Mouse (Mus musculus): ENCODE data around the gene Timm13. TPM values are rescaled to one million over a fixed set of nuclear protein-coding genes. Genes with fewer than 3 reads are reported as not detected.

Timm13 gene
- polyA plus RNA-seq, 1 experiment from 2014 or later, result 339 TPM

DNA sequence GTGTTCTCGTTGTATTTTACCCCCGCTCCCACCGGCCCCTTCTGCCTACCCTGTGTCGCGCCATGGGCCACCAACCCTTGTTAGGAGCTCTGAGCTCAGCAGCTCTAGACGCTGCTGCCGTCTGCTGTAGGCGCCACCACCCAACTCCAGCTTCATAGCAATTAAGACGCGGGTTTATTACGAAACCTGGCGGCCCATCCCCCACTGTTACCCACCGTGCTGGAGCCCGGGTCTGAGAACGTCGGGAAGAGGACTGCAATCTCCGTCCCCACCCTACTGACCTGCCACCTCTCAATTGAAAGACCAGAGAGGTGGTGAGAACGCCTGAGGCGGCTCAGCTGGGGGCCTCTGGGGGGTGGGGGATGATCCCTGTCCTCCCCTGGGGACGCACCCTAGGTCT is 31.4 kb upstream of the Timm13 start:
- Histone ChIP-seq H3K27me3 (peaks cover 15% of the 10 kb centered on the region), H3K36me3 (no peaks in the 10 kb centered on the region), H3K4me1 (peaks cover 77% of the 10 kb centered on the region), H3K4me3 (replicated peaks) (peak overlapping the region; percentile 52), H3K9me3 (replicated peaks) (no peaks in the 10 kb centered on the region), H3K27ac (replicated peaks) (peak overlapping the region; percentile 88; the same call in 1 of the 2 replicates), H3K9ac (peak overlapping the region; percentile 33; the same call in 1 of the 2 replicates), H3K4me2 (replicated peaks) (peak overlapping the region; percentile 93)
- 2% methylated on average over 20 of the region's 20 CpGs for WGBS
- no peak for ATAC-seq (ENCODE audit: insufficient number of reproducible peaks, low FRiP score, low TSS enrichment, low read depth)

DNA sequence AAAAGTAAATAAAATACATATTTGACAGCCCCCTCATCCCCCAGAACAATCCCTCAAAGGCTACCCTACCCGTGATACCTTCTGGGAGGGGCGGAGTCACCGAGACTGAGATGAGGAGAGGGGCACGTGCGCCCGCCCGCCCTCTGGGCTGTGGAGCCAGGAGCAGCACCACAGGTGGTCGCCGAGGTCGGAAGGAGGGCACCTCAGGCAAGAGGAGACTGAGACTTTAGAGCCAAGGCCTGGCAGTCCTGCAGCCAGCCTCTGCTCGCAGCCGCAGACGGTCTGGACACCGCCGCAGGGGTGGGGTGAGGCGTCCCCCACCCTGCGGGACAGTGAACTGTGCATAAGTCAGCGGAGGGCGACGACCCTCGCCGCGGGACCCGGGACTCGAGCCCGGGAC is 30.9 kb upstream of the Timm13 start:
- peaks cover 72% of the 10 kb centered on the region for H3K4me1 ChIP-seq
- peak overlapping the region; percentile 93 for H3K4me2 ChIP-seq (replicated peaks)
- 6% methylated on average over 26 of the region's 26 CpGs for WGBS
- peak overlapping the region; percentile 52 for H3K4me3 ChIP-seq (replicated peaks)
- H3K9ac ChIP-seq, result 0 out of 2 replicates have a peak overlapping the region, but pooled peaks have one; percentile 3
- H3K27me3 ChIP-seq, result peaks cover 15% of the 10 kb centered on the region
- no peaks in the 10 kb centered on the region for H3K9me3 ChIP-seq (replicated peaks)
- peak overlapping the region; percentile 88; the same call in 1 of the 2 replicates for H3K27ac ChIP-seq (replicated peaks)
- no peaks in the 10 kb centered on the region for H3K36me3 ChIP-seq
- no peak for ATAC-seq (ENCODE audit: insufficient number of reproducible peaks, low FRiP score, low TSS enrichment, low read depth)

GRCm38 (mm10) chr10:80931153-80931671 is 30.4 kb upstream of the Timm13 start:
- H3K27me3 ChIP-seq, result peaks cover 15% of the 10 kb centered on the region
- H3K4me3 ChIP-seq (replicated peaks), result peak overlapping the region; percentile 52
- peak overlapping the region; percentile 93 for H3K4me2 ChIP-seq (replicated peaks)
- 0 out of 2 replicates have a peak overlapping the region, but pooled peaks have one; percentile 6 for H3K27ac ChIP-seq (replicated peaks)
- peaks cover 67% of the 10 kb centered on the region for H3K4me1 ChIP-seq
- no peaks in the 10 kb centered on the region for H3K9me3 ChIP-seq (replicated peaks)
- peak overlapping the region; percentile 48 for H3K9ac ChIP-seq
- WGBS, result 9% methylated on average over 14 of the region's 14 CpGs
- no peak for ATAC-seq (ENCODE audit: insufficient number of reproducible peaks, low FRiP score, low TSS enrichment, low read depth)
- no peaks in the 10 kb centered on the region for H3K36me3 ChIP-seq

DNA sequence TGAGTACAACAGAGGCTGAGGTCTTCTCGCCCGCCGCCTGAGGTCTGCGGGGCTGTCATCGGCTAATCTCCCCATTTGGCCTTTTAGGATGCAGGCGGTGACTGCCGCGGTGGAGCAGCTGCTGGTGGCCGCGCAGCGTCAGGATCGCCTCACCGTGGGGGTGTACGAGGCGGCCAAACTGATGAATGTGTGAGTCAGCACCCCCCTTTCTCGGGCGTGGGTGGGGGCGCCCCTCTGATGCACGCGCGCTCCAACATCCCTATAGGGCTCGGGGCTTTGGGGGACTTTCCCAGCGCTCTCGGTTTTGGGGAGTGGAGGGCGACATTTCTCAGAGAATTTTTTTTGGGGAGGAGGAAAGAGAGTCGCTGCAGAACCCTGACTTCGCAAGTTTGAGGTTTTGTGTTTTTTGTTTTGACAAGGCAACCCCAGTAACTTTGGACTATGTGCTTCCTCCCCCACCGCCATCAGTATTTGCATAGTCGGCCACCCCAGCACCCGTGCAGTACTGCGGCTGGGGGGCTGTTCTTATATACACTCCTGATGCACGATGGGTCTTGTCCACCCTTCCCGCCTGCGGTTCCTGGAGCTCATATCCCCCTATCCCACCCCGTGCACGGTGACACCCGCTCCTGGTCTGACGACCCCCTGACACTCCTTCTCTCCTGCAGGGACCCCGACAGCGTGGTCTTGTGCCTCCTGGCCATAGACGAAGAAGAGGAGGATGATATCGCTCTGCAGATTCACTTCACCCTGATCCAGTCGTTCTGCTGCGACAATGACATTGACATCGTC is 29.8 kb upstream of the Timm13 start:
- peak overlapping the region; percentile 52 for H3K4me3 ChIP-seq (replicated peaks)
- H3K36me3 ChIP-seq, result no peaks in the 10 kb centered on the region
- H3K27ac ChIP-seq (replicated peaks), result peak overlapping the region; percentile 71
- ATAC-seq (ENCODE audit: insufficient number of reproducible peaks, low FRiP score, low TSS enrichment, low read depth), result no peak
- under 1% methylated on average over 45 of the region's 45 CpGs for WGBS
- H3K27me3 ChIP-seq, result peaks cover 15% of the 10 kb centered on the region
- peak overlapping the region; percentile 48 for H3K9ac ChIP-seq
- H3K4me1 ChIP-seq, result peaks cover 60% of the 10 kb centered on the region
- no peaks in the 10 kb centered on the region for H3K9me3 ChIP-seq (replicated peaks)
- peak overlapping the region; percentile 93 for H3K4me2 ChIP-seq (replicated peaks)

DNA sequence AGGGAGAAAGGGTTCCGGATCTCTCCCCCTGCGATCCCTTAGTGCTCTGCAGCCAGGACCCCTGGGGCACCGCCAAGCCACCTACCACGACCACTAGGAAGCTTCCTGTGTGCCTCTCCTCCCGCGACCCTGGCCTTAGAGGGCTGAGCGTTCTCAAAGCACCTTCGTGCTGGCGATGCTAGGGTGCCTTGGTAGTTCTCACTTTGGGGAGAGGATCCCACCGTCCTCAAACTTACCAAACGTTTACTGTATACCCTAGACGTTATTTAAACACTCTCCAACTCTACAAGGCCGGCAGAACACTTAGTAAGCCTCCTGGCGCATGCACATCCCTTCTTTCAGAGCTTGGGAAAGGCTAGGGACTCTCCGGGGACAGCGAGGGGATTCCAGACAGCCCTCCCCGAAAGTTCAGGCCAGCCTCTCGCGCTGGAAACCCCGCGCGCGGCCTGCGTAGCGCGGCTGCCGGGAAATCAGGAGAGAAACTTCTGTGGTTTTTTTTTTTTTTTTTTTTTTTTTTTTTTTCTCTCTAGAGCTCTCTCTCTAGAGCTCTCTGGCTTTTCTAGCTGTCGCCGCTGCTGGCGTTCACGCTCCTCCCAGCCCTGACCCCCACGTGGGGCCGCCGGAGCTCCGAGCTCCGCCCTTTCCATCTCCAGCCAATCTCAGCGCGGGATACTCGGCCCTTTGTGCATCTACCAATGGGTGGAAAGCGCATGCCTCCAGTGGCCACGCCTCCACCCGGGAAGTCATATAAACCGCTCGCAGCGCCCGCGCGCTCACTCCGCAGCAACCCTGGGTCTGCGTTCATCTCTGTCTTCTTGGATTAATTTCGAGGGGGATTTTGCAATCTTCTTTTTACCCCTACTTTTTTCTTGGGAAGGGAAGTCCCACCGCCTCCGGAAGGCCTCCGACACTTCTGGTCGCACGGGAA is 28.8 kb upstream of the Timm13 start, which contains the start of gene Gadd45b:
Gene Gadd45b, plus strand, starts transcription at position 775 of the 928 bp plus-strand sequence.
- Histone ChIP-seq H3K4me2 (replicated peaks) (peak within 1 kb of the TSS; percentile 93), H3K9me3 (replicated peaks) (no peaks in the 10 kb centered on the region), H3K9ac (peak within 1 kb of the TSS; percentile 48), H3K27ac (replicated peaks) (peak within 1 kb of the TSS; percentile 97), H3K4me3 (replicated peaks) (peak within 1 kb of the TSS; percentile 52), H3K4me1 (peaks cover 52% of the 10 kb centered on the region), H3K27me3 (peaks cover 14% of the 10 kb centered on the region), H3K36me3 (no peaks in the 10 kb centered on the region)
- ATAC-seq (ENCODE audit: insufficient number of reproducible peaks, low FRiP score, low TSS enrichment, low read depth), result peak; percentile 91
- under 1% methylated on average over 56 of the region's 56 CpGs for WGBS

- H3K9me3 ChIP-seq (replicated peaks), result no peaks in the 10 kb centered on the region
- H3K36me3 ChIP-seq, result no peaks in the 10 kb centered on the region
- H3K4me1 ChIP-seq, result peaks cover 44% of the 10 kb centered on the region
- H3K27ac ChIP-seq (replicated peaks), result peak overlapping the region; percentile 97
- H3K27me3 ChIP-seq, result peaks cover 8% of the 10 kb centered on the region
- H3K9ac ChIP-seq, result peak overlapping the region; percentile 34
- peak overlapping the region; percentile 52 for H3K4me3 ChIP-seq (replicated peaks)
- peak overlapping the region; percentile 93 for H3K4me2 ChIP-seq (replicated peaks)
- under 1% methylated on average over 48 of the region's 48 CpGs for WGBS
- ATAC-seq (ENCODE audit: insufficient number of reproducible peaks, low FRiP score, low TSS enrichment, low read depth), result peak; percentile 25; the same call in 1 of the 2 replicates
Measured at GRCm38 (mm10) chr10:80928586-80929298, 28.0 kb upstream of the Timm13 start.

GRCm38 (mm10) chr10:80925472-80925871 is 24.7 kb upstream of the Timm13 start:
- WGBS, result 47% methylated on average over 3 of the region's 3 CpGs
- H3K4me3 ChIP-seq (replicated peaks), result no peak overlapping the region
- H3K27me3 ChIP-seq, result no peaks in the 10 kb centered on the region
- no peak overlapping the region for H3K4me2 ChIP-seq (replicated peaks)
- no peak overlapping the region for H3K27ac ChIP-seq (replicated peaks)
- H3K9me3 ChIP-seq (replicated peaks), result no peaks in the 10 kb centered on the region
- no peak for ATAC-seq (ENCODE audit: insufficient number of reproducible peaks, low FRiP score, low TSS enrichment, low read depth)
- no peak overlapping the region for H3K9ac ChIP-seq
- peaks cover 24% of the 10 kb centered on the region for H3K4me1 ChIP-seq
- H3K36me3 ChIP-seq, result no peaks in the 10 kb centered on the region

- H3K27ac ChIP-seq (replicated peaks), result peak overlapping the region; percentile 51
- peak overlapping the region; percentile 62 for H3K4me2 ChIP-seq (replicated peaks)
- peak overlapping the region; percentile 41 for H3K9ac ChIP-seq
- H3K9me3 ChIP-seq (replicated peaks), result no peaks in the 10 kb centered on the region
- peak; percentile 30; the same call in 1 of the 2 replicates for ATAC-seq (ENCODE audit: insufficient number of reproducible peaks, low FRiP score, low TSS enrichment, low read depth)
- peaks cover 25% of the 10 kb centered on the region for H3K4me1 ChIP-seq
- no peaks in the 10 kb centered on the region for H3K36me3 ChIP-seq
- H3K27me3 ChIP-seq, result no peaks in the 10 kb centered on the region
- WGBS, result 4% methylated on average over 16 of the region's 16 CpGs
- H3K4me3 ChIP-seq (replicated peaks), result peak overlapping the region; percentile 41
Measured at GRCm38 (mm10) chr10:80921923-80922322, 21.2 kb upstream of the Timm13 start.

GRCm38 (mm10) chr10:80917779-80918434 is 17.1 kb upstream of the Timm13 start, which contains the start of gene Lmnb2:
Lmnb2 (minus strand) TSS chr10:80918245.
- Histone ChIP-seq H3K4me1 (peaks cover 49% of the 10 kb centered on the region), H3K27me3 (no peaks in the 10 kb centered on the region), H3K36me3 (peaks cover 20% of the 10 kb centered on the region), H3K4me2 (replicated peaks) (peak within 1 kb of the TSS; percentile 93), H3K27ac (replicated peaks) (peak within 1 kb of the TSS; percentile 80), H3K4me3 (replicated peaks) (peak within 1 kb of the TSS; percentile 91), H3K9me3 (replicated peaks) (no peaks in the 10 kb centered on the region), H3K9ac (peak within 1 kb of the TSS; percentile 79)
- under 1% methylated on average over 55 of the region's 61 CpGs for WGBS
- ATAC-seq (ENCODE audit: insufficient number of reproducible peaks, low FRiP score, low TSS enrichment, low read depth), result 0 out of 2 replicates have a peak, but pooled peaks have one; percentile 20

DNA sequence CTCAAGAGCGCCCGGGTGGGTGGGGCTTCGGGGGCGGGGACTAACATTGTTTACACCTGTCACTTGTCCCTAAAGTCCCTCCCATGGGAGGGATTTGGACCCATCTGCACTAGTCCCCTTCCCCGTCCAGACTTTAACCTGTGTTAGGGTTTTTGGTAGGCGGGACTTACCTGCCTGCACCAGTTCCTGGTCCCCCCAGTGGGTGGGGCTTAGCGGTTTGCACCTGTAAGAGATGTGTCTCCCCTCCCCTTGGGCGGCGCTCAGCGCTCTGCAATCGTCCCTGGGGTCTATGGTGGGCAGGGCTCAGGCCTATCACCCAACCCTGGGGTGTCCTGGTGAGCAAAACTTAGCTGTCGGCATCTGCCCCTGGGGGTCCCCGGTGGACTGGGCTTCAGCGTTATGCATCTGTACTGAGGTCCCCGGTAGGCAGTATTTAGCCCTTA is 16.6 kb upstream of the Timm13 start:
- H3K4me2 ChIP-seq (replicated peaks), result peak overlapping the region; percentile 93
- ATAC-seq (ENCODE audit: insufficient number of reproducible peaks, low FRiP score, low TSS enrichment, low read depth), result peak; percentile 41; the same call in 1 of the 2 replicates
- peaks cover 25% of the 10 kb centered on the region for H3K36me3 ChIP-seq
- H3K27me3 ChIP-seq, result no peaks in the 10 kb centered on the region
- peak overlapping the region; percentile 91 for H3K4me3 ChIP-seq (replicated peaks)
- H3K9me3 ChIP-seq (replicated peaks), result no peaks in the 10 kb centered on the region
- 2% methylated on average over 15 of the region's 15 CpGs for WGBS
- H3K4me1 ChIP-seq, result peaks cover 45% of the 10 kb centered on the region
- H3K9ac ChIP-seq, result peak overlapping the region; percentile 79
- peak overlapping the region; percentile 80 for H3K27ac ChIP-seq (replicated peaks)

Measured in embryonic facial prominence, embryonic 15.5 days (tissue).